Mouse (Mus musculus): Measurements from ENCODE around the gene Pgk1. TPM values are rescaled to one million over a fixed set of nuclear protein-coding genes. Genes with fewer than 3 reads are reported as not detected.

Gene Pgk1
- polyA plus RNA-seq (2016; fragmentation: Nextera tagmentation; extraction: Ambion mirVana), result 337 and 358 TPM in 2 replicates

DNA sequence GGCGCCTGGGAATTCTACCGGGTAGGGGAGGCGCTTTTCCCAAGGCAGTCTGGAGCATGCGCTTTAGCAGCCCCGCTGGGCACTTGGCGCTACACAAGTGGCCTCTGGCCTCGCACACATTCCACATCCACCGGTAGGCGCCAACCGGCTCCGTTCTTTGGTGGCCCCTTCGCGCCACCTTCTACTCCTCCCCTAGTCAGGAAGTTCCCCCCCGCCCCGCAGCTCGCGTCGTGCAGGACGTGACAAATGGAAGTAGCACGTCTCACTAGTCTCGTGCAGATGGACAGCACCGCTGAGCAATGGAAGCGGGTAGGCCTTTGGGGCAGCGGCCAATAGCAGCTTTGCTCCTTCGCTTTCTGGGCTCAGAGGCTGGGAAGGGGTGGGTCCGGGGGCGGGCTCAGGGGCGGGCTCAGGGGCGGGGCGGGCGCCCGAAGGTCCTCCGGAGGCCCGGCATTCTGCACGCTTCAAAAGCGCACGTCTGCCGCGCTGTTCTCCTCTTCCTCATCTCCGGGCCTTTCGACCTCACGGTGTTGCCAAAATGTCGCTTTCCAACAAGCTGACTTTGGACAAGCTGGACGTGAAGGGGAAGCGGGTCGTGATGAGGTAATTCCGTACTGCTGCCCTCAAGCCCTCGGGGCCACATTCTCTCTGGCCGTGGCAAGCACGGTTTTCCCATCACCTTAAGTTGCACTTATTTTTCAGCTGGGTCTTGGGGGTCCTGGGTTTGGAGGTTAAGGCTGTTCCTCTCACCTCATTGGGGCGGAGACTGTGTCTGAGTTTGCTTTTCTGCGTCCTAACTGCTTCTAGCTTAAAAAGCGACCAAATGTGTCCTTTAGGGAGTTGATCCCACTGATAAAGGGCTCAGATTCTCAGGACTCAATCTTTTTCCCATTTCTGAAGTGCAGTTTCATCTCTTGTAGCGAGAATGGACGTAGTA, at the start of gene Pgk1:
Gene Pgk1 (plus strand): TSS at position 388 of the 937 bp plus-strand sequence.
- 15% methylated on average over 51 of the region's 55 CpGs for WGBS
- Histone ChIP-seq H3K9ac (replicated peaks) (peak within 1 kb of the TSS; percentile 67), H3K4me2 (peak within 1 kb of the TSS; percentile 63), H3K4me1 (replicated peaks) (peaks cover 13% of the 10 kb centered on the region), H3K27ac (peak within 1 kb of the TSS; percentile 94), H3K27me3 (peaks cover 8% of the 10 kb centered on the region; the same call in 1 of the 2 replicates), H3K9me3 (no peaks in the 10 kb centered on the region), H3K36me3 (peaks cover 2% of the 10 kb centered on the region; the same call in 1 of the 2 replicates), H3K4me3 (replicated peaks) (peak within 1 kb of the TSS; percentile 55)
- peak; percentile 97 for ATAC-seq (ENCODE audit: insufficient number of reproducible peaks, insufficient read depth, low FRiP score, low TSS enrichment, low read depth)

GRCm38 (mm10) chrX:106139309-106140070, 47.4 kb upstream of the Pgk1 start:
- ATAC-seq (ENCODE audit: insufficient number of reproducible peaks, insufficient read depth, low FRiP score, low TSS enrichment, low read depth), result no peak
- Histone ChIP-seq H3K9ac (replicated peaks) (no peak overlapping the region), H3K27me3 (0 out of 2 replicates have a peak, but pooled peaks cover 5% of the 10 kb centered on the region)

GRCm38 (mm10) chrX:106142936-106143335, 44.0 kb upstream of the Pgk1 start, which contains the start of gene Tlr13:
Gene Tlr13, plus strand, starts transcription at chrX:106143204.
- ATAC-seq (ENCODE audit: insufficient number of reproducible peaks, insufficient read depth, low FRiP score, low TSS enrichment, low read depth), result no peak
- Histone ChIP-seq H3K27me3 (no peaks in the 10 kb centered on the region), H3K36me3 (no peaks in the 10 kb centered on the region), H3K9me3 (no peaks in the 10 kb centered on the region), H3K4me2 (no peak within 1 kb of the TSS), H3K4me1 (replicated peaks) (no peaks in the 10 kb centered on the region), H3K9ac (replicated peaks) (no peak within 1 kb of the TSS), H3K27ac (no peak within 1 kb of the TSS), H3K4me3 (replicated peaks) (no peak within 1 kb of the TSS)
- 84% methylated on average over 6 of the region's 6 CpGs for WGBS

More at GRCm38 (mm10) chrX:106139309-106140070, 47.4 kb upstream of the Pgk1 start:
- Histone ChIP-seq H3K4me2 (no peak overlapping the region), H3K4me1 (replicated peaks) (no peaks in the 10 kb centered on the region), H3K36me3 (no peaks in the 10 kb centered on the region), H3K4me3 (replicated peaks) (no peak overlapping the region), H3K27ac (no peak overlapping the region), H3K9me3 (no peaks in the 10 kb centered on the region)
- 86% methylated on average over 13 of the region's 13 CpGs for WGBS

DNA sequence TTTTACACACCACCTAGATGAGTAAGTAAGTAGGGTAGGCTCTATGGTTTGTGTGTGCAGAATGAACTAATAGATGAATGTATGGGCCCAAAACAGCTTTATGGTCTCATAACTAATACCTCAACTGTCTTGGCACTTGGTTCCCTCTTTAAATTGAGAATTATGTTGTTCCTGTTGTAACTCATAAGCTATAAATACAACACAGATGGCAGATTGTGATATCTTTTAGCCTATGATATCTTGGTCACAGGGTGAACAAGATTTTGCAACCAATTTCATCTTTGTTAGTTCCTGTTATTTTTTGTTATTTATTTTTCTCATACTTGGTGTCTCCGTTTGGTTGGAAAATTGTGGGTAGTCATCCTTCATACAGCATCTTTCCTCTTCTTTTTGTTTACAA, 38.7 kb upstream of the Pgk1 start:
- WGBS, result 87% methylated on average over 1 of the region's 1 CpGs

GRCm38 (mm10) chrX:106149460-106149859, 37.4 kb upstream of the Pgk1 start:
- Histone ChIP-seq H3K4me1 (replicated peaks) (no peaks in the 10 kb centered on the region), H3K36me3 (no peaks in the 10 kb centered on the region), H3K9me3 (no peaks in the 10 kb centered on the region), H3K9ac (replicated peaks) (no peak overlapping the region), H3K4me3 (replicated peaks) (no peak overlapping the region), H3K27ac (no peak overlapping the region), H3K4me2 (no peak overlapping the region), H3K27me3 (no peaks in the 10 kb centered on the region)
- 79% methylated on average over 3 of the region's 3 CpGs for WGBS
- no peak for ATAC-seq (ENCODE audit: insufficient number of reproducible peaks, insufficient read depth, low FRiP score, low TSS enrichment, low read depth)

More for the DNA sequence above, 38.7 kb upstream of the Pgk1 start:
- Histone ChIP-seq H3K9me3 (no peaks in the 10 kb centered on the region), H3K4me2 (no peak overlapping the region), H3K36me3 (no peaks in the 10 kb centered on the region), H3K27me3 (no peaks in the 10 kb centered on the region), H3K4me1 (replicated peaks) (no peaks in the 10 kb centered on the region), H3K9ac (replicated peaks) (no peak overlapping the region), H3K4me3 (replicated peaks) (no peak overlapping the region), H3K27ac (no peak overlapping the region)
- no peak for ATAC-seq (ENCODE audit: insufficient number of reproducible peaks, insufficient read depth, low FRiP score, low TSS enrichment, low read depth)

DNA sequence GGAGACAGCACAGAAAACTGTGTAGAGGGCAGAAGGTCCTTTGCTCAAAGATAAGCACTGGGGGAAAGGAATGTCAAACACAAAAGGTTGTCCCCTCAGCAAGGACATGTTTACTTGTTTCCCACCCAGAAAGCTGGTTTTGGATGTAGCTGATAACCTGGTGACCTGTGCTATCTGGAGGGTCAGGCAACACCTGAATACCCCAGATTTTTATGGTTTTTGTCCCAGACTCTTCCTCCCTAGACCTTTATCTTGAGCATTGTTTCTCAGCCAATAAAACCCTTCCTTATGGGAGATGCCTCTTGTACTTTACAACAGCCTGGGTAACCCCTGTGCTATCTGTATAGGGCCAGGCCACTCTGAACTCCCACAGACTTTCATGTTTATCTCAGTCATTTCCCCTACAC, 32.7 kb upstream of the Pgk1 start:
- no peak overlapping the region for H3K4me3 ChIP-seq (replicated peaks)
- no peak overlapping the region for H3K9ac ChIP-seq (replicated peaks)
- H3K4me2 ChIP-seq, result no peak overlapping the region
- H3K4me1 ChIP-seq (replicated peaks), result no peaks in the 10 kb centered on the region
- no peaks in the 10 kb centered on the region for H3K36me3 ChIP-seq
- no peaks in the 10 kb centered on the region for H3K9me3 ChIP-seq
- no peak for ATAC-seq (ENCODE audit: insufficient number of reproducible peaks, insufficient read depth, low FRiP score, low TSS enrichment, low read depth)
- no peak overlapping the region for H3K27ac ChIP-seq
- peaks cover 6% of the 10 kb centered on the region; the same call in 1 of the 2 replicates for H3K27me3 ChIP-seq

- Histone ChIP-seq H3K9me3 (no peaks in the 10 kb centered on the region), H3K4me1 (replicated peaks) (no peaks in the 10 kb centered on the region), H3K4me2 (no peak overlapping the region), H3K4me3 (replicated peaks) (no peak overlapping the region), H3K27ac (no peak overlapping the region), H3K9ac (replicated peaks) (no peak overlapping the region), H3K36me3 (no peaks in the 10 kb centered on the region), H3K27me3 (peaks cover 6% of the 10 kb centered on the region; the same call in 1 of the 2 replicates)
- ATAC-seq (ENCODE audit: insufficient number of reproducible peaks, insufficient read depth, low FRiP score, low TSS enrichment, low read depth), result no peak
- 78% methylated on average over 4 of the region's 4 CpGs for WGBS
These were observed 31.0 kb upstream of the Pgk1 start for GRCm38 (mm10) chrX:106155892-106156291.

DNA sequence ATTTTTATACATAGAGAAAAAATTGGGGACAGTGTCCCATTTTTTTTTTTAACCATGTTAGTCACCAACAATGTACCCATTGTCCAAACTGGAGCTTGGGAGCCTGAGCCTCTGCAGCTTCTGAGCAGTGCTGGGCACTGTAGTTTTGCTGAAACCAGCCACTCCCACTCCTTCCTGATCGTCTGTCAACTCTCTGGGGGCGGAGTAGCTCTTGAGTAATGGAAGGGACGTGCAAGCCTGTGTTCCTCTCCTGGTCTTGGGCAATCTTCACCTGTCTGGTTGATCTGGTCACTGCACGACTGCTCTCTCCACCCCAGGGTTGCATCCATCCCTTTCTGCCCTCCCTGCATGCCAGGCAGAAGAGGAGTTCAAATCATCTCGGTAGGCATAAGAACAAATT, 22.9 kb upstream of the Pgk1 start:
- H3K9ac ChIP-seq (replicated peaks), result no peak overlapping the region
- no peaks in the 10 kb centered on the region for H3K36me3 ChIP-seq
- H3K27me3 ChIP-seq, result no peaks in the 10 kb centered on the region
- no peaks in the 10 kb centered on the region for H3K9me3 ChIP-seq
- no peak overlapping the region for H3K4me2 ChIP-seq
- ATAC-seq (ENCODE audit: insufficient number of reproducible peaks, insufficient read depth, low FRiP score, low TSS enrichment, low read depth), result no peak
- no peaks in the 10 kb centered on the region for H3K4me1 ChIP-seq (replicated peaks)
- H3K4me3 ChIP-seq (replicated peaks), result no peak overlapping the region
- WGBS, result 57% methylated on average over 5 of the region's 5 CpGs
- no peak overlapping the region for H3K27ac ChIP-seq

DNA sequence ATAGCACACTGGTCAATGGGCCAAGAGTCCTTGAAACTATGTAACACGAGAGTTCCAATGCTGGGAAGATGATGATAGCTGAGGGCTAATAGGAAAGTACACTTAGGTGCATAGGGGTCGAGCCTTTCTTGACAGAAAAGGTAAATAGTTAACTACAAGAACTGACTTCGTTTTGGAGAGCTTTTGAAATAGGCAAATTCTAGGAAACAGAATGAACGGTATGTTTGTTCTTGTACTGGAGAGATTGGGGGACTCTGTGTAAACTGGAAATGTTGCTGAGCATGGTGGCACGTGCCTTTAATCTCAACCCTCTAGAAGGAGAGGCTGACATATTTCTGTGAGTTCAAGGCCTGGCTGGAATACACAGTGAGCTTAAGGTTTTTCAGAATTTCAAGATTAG, 22.3 kb upstream of the Pgk1 start:
- Histone ChIP-seq H3K27me3 (no peaks in the 10 kb centered on the region), H3K4me2 (no peak overlapping the region), H3K36me3 (no peaks in the 10 kb centered on the region), H3K27ac (no peak overlapping the region), H3K9ac (replicated peaks) (no peak overlapping the region), H3K9me3 (no peaks in the 10 kb centered on the region), H3K4me3 (replicated peaks) (no peak overlapping the region), H3K4me1 (replicated peaks) (no peaks in the 10 kb centered on the region)
- no peak for ATAC-seq (ENCODE audit: insufficient number of reproducible peaks, insufficient read depth, low FRiP score, low TSS enrichment, low read depth)
- WGBS, result 79% methylated on average over 5 of the region's 5 CpGs

GRCm38 (mm10) chrX:106165089-106165488, 21.8 kb upstream of the Pgk1 start:
- Histone ChIP-seq H3K9ac (replicated peaks) (no peak overlapping the region), H3K27me3 (no peaks in the 10 kb centered on the region), H3K36me3 (no peaks in the 10 kb centered on the region), H3K4me3 (replicated peaks) (no peak overlapping the region), H3K27ac (no peak overlapping the region), H3K4me2 (no peak overlapping the region), H3K9me3 (no peaks in the 10 kb centered on the region), H3K4me1 (replicated peaks) (no peaks in the 10 kb centered on the region)
- no peak for ATAC-seq (ENCODE audit: insufficient number of reproducible peaks, insufficient read depth, low FRiP score, low TSS enrichment, low read depth)
- 86% methylated on average over 1 of the region's 1 CpGs for WGBS
